Mouse (Mus musculus): Measurements from ENCODE around the gene Alox5. TPM values are rescaled to one million over a fixed set of nuclear protein-coding genes. Genes with fewer than 3 reads are reported as not detected.

The Alox5 gene
- polyA plus RNA-seq, 2 experiments, result 1.6 to 3.9 TPM

DNA sequence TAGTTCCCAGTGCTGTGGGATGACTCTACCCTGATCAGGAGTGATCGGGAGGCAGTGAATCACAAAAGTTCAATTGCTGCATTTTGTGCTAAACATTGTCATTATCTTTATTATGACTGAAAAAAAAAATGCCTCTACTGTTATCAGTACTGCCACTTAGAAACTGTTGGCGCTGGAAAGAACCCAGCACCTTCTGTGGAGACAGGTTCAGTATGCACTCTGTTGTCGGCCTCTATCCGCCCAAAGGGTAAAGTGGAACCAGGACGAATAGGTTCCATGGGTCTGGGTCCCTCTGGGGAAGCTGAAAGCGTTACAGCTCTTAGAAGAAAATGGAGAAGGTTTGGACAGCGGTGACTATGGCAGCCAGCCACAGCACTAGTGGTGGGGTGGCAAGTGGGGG lies 82.1 kb downstream of the Alox5 start:
- H3K27me3 ChIP-seq (ENCODE audit: control insufficient read depth, insufficient read depth, low read length), result no peaks in the 10 kb centered on the region

DNA sequence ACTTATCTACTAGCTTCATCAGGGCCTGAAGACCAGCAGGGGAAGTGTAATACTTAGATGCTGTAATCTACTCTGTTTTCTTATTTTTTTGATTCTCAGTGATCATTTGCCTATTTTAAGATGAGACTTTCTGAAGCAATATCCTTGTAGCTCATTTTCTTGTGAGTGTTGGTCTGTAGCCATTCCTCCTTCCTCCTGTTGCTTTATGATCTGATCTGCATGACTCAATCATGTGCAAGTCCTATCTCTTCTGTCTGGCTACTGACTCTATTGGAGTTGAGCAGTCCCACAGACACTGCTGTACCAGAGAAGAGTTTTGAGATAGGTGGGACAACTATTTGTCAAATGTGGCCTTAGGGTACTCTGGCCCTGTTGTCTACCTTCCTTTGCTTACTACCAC lies 86.4 kb downstream of the Alox5 start:
- Histone ChIP-seq H3K4me1 (ENCODE audit: control insufficient read depth, insufficient read depth, low read length) (no peaks in the 10 kb centered on the region), H3K9ac (ENCODE audit: low read depth, low read length, severe bottlenecking) (no peak overlapping the region), H3K4me3 (replicated peaks; ENCODE audit: low read length) (no peak overlapping the region), H3K27me3 (ENCODE audit: control insufficient read depth, insufficient read depth, low read length) (no peaks in the 10 kb centered on the region), H3K36me3 (ENCODE audit: control insufficient read depth, insufficient read depth, low read length) (no peaks in the 10 kb centered on the region; the same call in 1 of the 2 replicates), H3K9me3 (ENCODE audit: control insufficient read depth, low read length) (no peaks in the 10 kb centered on the region), H3K4me2 (replicated peaks; ENCODE audit: low read depth, low read length, severe bottlenecking) (no peak overlapping the region), H3K27ac (replicated peaks; ENCODE audit: low read depth, low read length) (no peak overlapping the region)
- ATAC-seq (ENCODE audit: low FRiP score, low read depth), result no peak
- no peak for TF ChIP-seq POLR2A (IDR thresholded peaks at IDR 0.05; ENCODE audit: borderline replicate concordance, extremely low read depth, insufficient read depth, insufficient read length)
- DNase-seq (ENCODE audit: low spot score), result no peak

More for the DNA sequence above, 82.1 kb downstream of the Alox5 start:
- H3K4me2 ChIP-seq (replicated peaks; ENCODE audit: low read depth, low read length, severe bottlenecking), result no peak overlapping the region
- DNase-seq (ENCODE audit: low spot score) (no peak), ATAC-seq (ENCODE audit: low FRiP score, low read depth) (no peak)
- H3K27ac ChIP-seq (replicated peaks; ENCODE audit: low read depth, low read length), result no peak overlapping the region
- no peaks in the 10 kb centered on the region for H3K9me3 ChIP-seq (ENCODE audit: control insufficient read depth, low read length)
- no peak overlapping the region for H3K9ac ChIP-seq (ENCODE audit: low read depth, low read length, severe bottlenecking)
- no peak for TF ChIP-seq POLR2A (IDR thresholded peaks at IDR 0.05; ENCODE audit: borderline replicate concordance, extremely low read depth, insufficient read depth, insufficient read length)
- WGBS, result 92% methylated on average over 7 of the region's 7 CpGs
- H3K4me1 ChIP-seq (ENCODE audit: control insufficient read depth, insufficient read depth, low read length), result no peaks in the 10 kb centered on the region
- H3K36me3 ChIP-seq (ENCODE audit: control insufficient read depth, insufficient read depth, low read length), result no peaks in the 10 kb centered on the region; the same call in 1 of the 2 replicates
- no peak overlapping the region for H3K4me3 ChIP-seq (replicated peaks; ENCODE audit: low read length)

- no peak overlapping the region for H3K4me3 ChIP-seq (replicated peaks; ENCODE audit: low read length)
- H3K9ac ChIP-seq (ENCODE audit: low read depth, low read length, severe bottlenecking), result no peak overlapping the region
- DNase-seq (ENCODE audit: low spot score), result no peak
- H3K4me2 ChIP-seq (replicated peaks; ENCODE audit: low read depth, low read length, severe bottlenecking), result no peak overlapping the region
- 94% methylated on average over 1 of the region's 1 CpGs for WGBS
- H3K36me3 ChIP-seq (ENCODE audit: control insufficient read depth, insufficient read depth, low read length), result no peaks in the 10 kb centered on the region; the same call in 1 of the 2 replicates
- TF ChIP-seq POLR2A (IDR thresholded peaks at IDR 0.05; ENCODE audit: borderline replicate concordance, extremely low read depth, insufficient read depth, insufficient read length), result no peak
- H3K9me3 ChIP-seq (ENCODE audit: control insufficient read depth, low read length), result no peaks in the 10 kb centered on the region
- no peak for ATAC-seq (ENCODE audit: low FRiP score, low read depth)
- H3K27me3 ChIP-seq (ENCODE audit: control insufficient read depth, insufficient read depth, low read length), result no peaks in the 10 kb centered on the region
- no peak overlapping the region for H3K27ac ChIP-seq (replicated peaks; ENCODE audit: low read depth, low read length)
- no peaks in the 10 kb centered on the region for H3K4me1 ChIP-seq (ENCODE audit: control insufficient read depth, insufficient read depth, low read length)
Measured at GRCm38 (mm10) chr6:116374136-116374535, 86.8 kb downstream of the Alox5 start.

- H3K4me2 ChIP-seq (replicated peaks; ENCODE audit: low read depth, low read length, severe bottlenecking), result no peak overlapping the region
- H3K27me3 ChIP-seq (ENCODE audit: control insufficient read depth, insufficient read depth, low read length), result no peaks in the 10 kb centered on the region
- no peak overlapping the region for H3K9ac ChIP-seq (ENCODE audit: low read depth, low read length, severe bottlenecking)
- DNase-seq (ENCODE audit: low spot score) (no peak), ATAC-seq (ENCODE audit: low FRiP score, low read depth) (no peak)
- H3K9me3 ChIP-seq (ENCODE audit: control insufficient read depth, low read length), result no peaks in the 10 kb centered on the region
- no peak overlapping the region for H3K4me3 ChIP-seq (replicated peaks; ENCODE audit: low read length)
- no peak overlapping the region for H3K27ac ChIP-seq (replicated peaks; ENCODE audit: low read depth, low read length)
- TF ChIP-seq POLR2A (IDR thresholded peaks at IDR 0.05; ENCODE audit: borderline replicate concordance, extremely low read depth, insufficient read depth, insufficient read length), result no peak
- 83% methylated on average over 3 of the region's 3 CpGs for WGBS
- no peaks in the 10 kb centered on the region for H3K4me1 ChIP-seq (ENCODE audit: control insufficient read depth, insufficient read depth, low read length)
- H3K36me3 ChIP-seq (ENCODE audit: control insufficient read depth, insufficient read depth, low read length), result no peaks in the 10 kb centered on the region
Measured at GRCm38 (mm10) chr6:116371500-116371899, 89.5 kb downstream of the Alox5 start.

DNA sequence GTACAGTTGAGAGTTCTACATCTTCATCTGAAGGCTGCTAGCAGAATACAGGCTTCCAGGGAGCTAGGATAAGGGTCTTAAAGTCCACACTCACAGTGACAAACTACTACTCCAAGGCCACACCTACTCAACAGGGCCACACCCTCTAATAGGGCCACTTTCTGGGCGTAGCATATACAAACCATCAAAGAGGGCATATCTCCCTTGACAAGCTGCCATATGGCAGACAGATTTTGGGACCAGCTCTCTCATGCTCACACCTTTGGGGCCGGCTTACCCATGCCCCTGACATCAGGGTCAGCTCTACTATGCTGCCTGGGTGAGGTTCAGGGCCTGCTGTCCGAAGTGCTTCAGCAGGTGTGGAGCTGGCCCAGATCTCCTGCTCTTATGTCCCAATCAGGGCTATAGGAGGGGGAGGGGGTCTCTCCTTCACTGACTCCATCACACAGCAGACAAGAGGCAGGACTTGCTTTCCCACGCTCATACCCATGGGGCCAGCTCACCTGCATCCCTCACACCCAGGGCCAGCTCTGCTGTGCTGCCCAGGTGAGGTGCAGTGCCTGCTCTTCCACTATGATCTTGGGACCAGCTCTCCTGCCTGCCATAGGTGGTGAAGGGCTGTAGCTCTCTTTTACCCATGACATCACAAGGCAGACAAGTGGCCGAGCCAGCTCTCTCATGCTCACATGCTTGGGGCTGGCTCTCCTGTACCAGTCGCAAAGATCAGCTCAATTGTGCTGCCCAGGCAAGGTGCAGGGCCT lies 90.6 kb downstream of the Alox5 start:
- Histone ChIP-seq H3K4me3 (replicated peaks; ENCODE audit: low read length) (no peak overlapping the region), H3K9me3 (ENCODE audit: control insufficient read depth, low read length) (no peaks in the 10 kb centered on the region), H3K4me1 (ENCODE audit: control insufficient read depth, insufficient read depth, low read length) (no peaks in the 10 kb centered on the region), H3K27me3 (ENCODE audit: control insufficient read depth, insufficient read depth, low read length) (no peaks in the 10 kb centered on the region), H3K27ac (replicated peaks; ENCODE audit: low read depth, low read length) (no peak overlapping the region), H3K36me3 (ENCODE audit: control insufficient read depth, insufficient read depth, low read length) (no peaks in the 10 kb centered on the region), H3K4me2 (replicated peaks; ENCODE audit: low read depth, low read length, severe bottlenecking) (no peak overlapping the region), H3K9ac (ENCODE audit: low read depth, low read length, severe bottlenecking) (no peak overlapping the region)
- ATAC-seq (ENCODE audit: low FRiP score, low read depth) (no peak), DNase-seq (ENCODE audit: low spot score) (no peak)
- 77% methylated on average over 6 of the region's 6 CpGs for WGBS
- TF ChIP-seq POLR2A (IDR thresholded peaks at IDR 0.05; ENCODE audit: borderline replicate concordance, extremely low read depth, insufficient read depth, insufficient read length), result no peak

All from limb, embryonic 14.5 days (tissue).